Mouse (Mus musculus): Measurements from ENCODE around the gene Shld1. TPM values are rescaled to one million over a fixed set of nuclear protein-coding genes. Genes with fewer than 3 reads are reported as not detected.

Shld1 gene
- total and polyA plus RNA-seq, 3 experiments, result 8.0 to 8.8 TPM; not detected in 1

- Histone ChIP-seq H3K4me1 (ENCODE audit: control insufficient read depth in 1 of 2, insufficient read depth in 2 of 2, low read length in 2 of 2) (no peaks in the 10 kb centered on the region), H3K9ac (ENCODE audit: control insufficient read depth, low read depth, low read length, poor library complexity, severe bottlenecking) (no peak overlapping the region), H3K4me3 (ENCODE audit: control insufficient read depth in 1 of 2, insufficient read depth in 1 of 2, low read depth in 2 of 2, low read length in 2 of 2) (no peak overlapping the region), H3K27ac (ENCODE audit: control insufficient read depth, low read depth, low read length) (no peak overlapping the region), H3K79me2 (ENCODE audit: control insufficient read depth, insufficient read depth, low read length, poor library complexity) (no peaks in the 10 kb centered on the region), H3K27me3 (ENCODE audit: control insufficient read depth in 1 of 2, insufficient read depth in 2 of 2, low read length in 2 of 2) (no peaks in the 10 kb centered on the region), H3K9me3 (replicated peaks; ENCODE audit: insufficient read depth, low read length) (no peaks in the 10 kb centered on the region), H3K36me3 (ENCODE audit: control insufficient read depth in 1 of 2, insufficient read depth in 2 of 2, low read length in 2 of 2) (no peaks in the 10 kb centered on the region)
- no peak for DNase-seq (ENCODE audit: low read depth, low spot score)
- no peak for TF ChIP-seq ELF1 (IDR thresholded peaks at IDR 0.05; ENCODE audit: low read depth, low read length)
- TF ChIP-seq UBTF (IDR thresholded peaks at IDR 0.05; ENCODE audit: borderline replicate concordance, insufficient read depth, low read depth, low read length), result no peak
- TF ChIP-seq ZKSCAN1 (IDR thresholded peaks at IDR 0.05; ENCODE audit: low read depth, low read length), result no peak
- TF ChIP-seq MXI1 (IDR thresholded peaks at IDR 0.05; ENCODE audit: low read depth, low read length), result no peak
- TF ChIP-seq ZC3H11A (IDR thresholded peaks at IDR 0.05; ENCODE audit: low read depth, low read length), result no peak
- no peak for TF ChIP-seq CHD1 (IDR thresholded peaks at IDR 0.05; ENCODE audit: low read depth, low read length)
- no peak for TF ChIP-seq MAFK (IDR thresholded peaks at IDR 0.05; ENCODE audit: borderline replicate concordance, low read depth, low read length)
- TF ChIP-seq GABPA (IDR thresholded peaks at IDR 0.05; ENCODE audit: low read depth, low read length), result no peak
- TF ChIP-seq SIN3A (IDR thresholded peaks at IDR 0.05; ENCODE audit: low read length), result no peak
- no peak for TF ChIP-seq ETS1 (IDR thresholded peaks at IDR 0.05; ENCODE audit: low read depth, low read length)
- no peak for TF ChIP-seq EP300 (IDR thresholded peaks at IDR 0.05; ENCODE audit: low read depth in 1 of 2, low read length in 2 of 2)
- TF ChIP-seq NELFE (IDR thresholded peaks at IDR 0.05; ENCODE audit: low read depth, low read length), result no peak
- TF ChIP-seq SMC3 (IDR thresholded peaks at IDR 0.05; ENCODE audit: low read depth, low read length), result no peak
- TF ChIP-seq E2F4 (IDR thresholded peaks at IDR 0.05; ENCODE audit: borderline replicate concordance, low read depth, low read length), result no peak
- no peak for TF ChIP-seq RCOR1 (IDR thresholded peaks at IDR 0.05; ENCODE audit: low read depth, low read length)
Measured at GRCm38 (mm10) chr2:132638306-132638705, 48.4 kb upstream of the Shld1 start.

GRCm38 (mm10) chr2:132639337-132639736, 47.4 kb upstream of the Shld1 start:
- no peak overlapping the region for H3K27ac ChIP-seq (ENCODE audit: control insufficient read depth, low read depth, low read length)
- no peak for DNase-seq (ENCODE audit: low read depth, low spot score)
- H3K27me3 ChIP-seq (ENCODE audit: control insufficient read depth in 1 of 2, insufficient read depth in 2 of 2, low read length in 2 of 2), result no peaks in the 10 kb centered on the region
- H3K79me2 ChIP-seq (ENCODE audit: control insufficient read depth, insufficient read depth, low read length, poor library complexity), result no peaks in the 10 kb centered on the region
- H3K4me3 ChIP-seq (ENCODE audit: control insufficient read depth in 1 of 2, insufficient read depth in 1 of 2, low read depth in 2 of 2, low read length in 2 of 2), result no peak overlapping the region
- no peak for TF ChIP-seq POLR2AphosphoS5 (IDR thresholded peaks at IDR 0.05; ENCODE audit: borderline replicate concordance, low read depth, low read length)
- TF ChIP-seq ZNF384 (IDR thresholded peaks at IDR 0.05; ENCODE audit: low read depth, low read length), result no peak
- TF ChIP-seq ETS1 (IDR thresholded peaks at IDR 0.05; ENCODE audit: low read depth, low read length), result no peak
- TF ChIP-seq SIN3A (IDR thresholded peaks at IDR 0.05; ENCODE audit: low read length), result no peak
- TF ChIP-seq TAL1 (IDR thresholded peaks at IDR 0.05; ENCODE audit: low read length), result no peak
- TF ChIP-seq ZC3H11A (IDR thresholded peaks at IDR 0.05; ENCODE audit: low read depth, low read length), result no peak
- no peak for TF ChIP-seq SMC3 (IDR thresholded peaks at IDR 0.05; ENCODE audit: low read depth, low read length)
- no peak overlapping the region for H3K9ac ChIP-seq (ENCODE audit: control insufficient read depth, low read depth, low read length, poor library complexity, severe bottlenecking)
- H3K9me3 ChIP-seq (replicated peaks; ENCODE audit: insufficient read depth, low read length), result no peaks in the 10 kb centered on the region
- no peaks in the 10 kb centered on the region for H3K36me3 ChIP-seq (ENCODE audit: control insufficient read depth in 1 of 2, insufficient read depth in 2 of 2, low read length in 2 of 2)
- H3K4me1 ChIP-seq (ENCODE audit: control insufficient read depth in 1 of 2, insufficient read depth in 2 of 2, low read length in 2 of 2), result no peaks in the 10 kb centered on the region

All from MEL (cell line).